Mouse (Mus musculus): ENCODE data around the gene Klf13. TPM values are rescaled to one million over a fixed set of nuclear protein-coding genes. Genes with fewer than 3 reads are reported as not detected.

Klf13 gene
- total RNA-seq, 2 experiments from 2014 or later, result 56.6 to 59.6 TPM

GRCm38 (mm10) chr7:63918771-63919768, 19.6 kb downstream of the Klf13 start:
- intact Hi-C loops (cut with DNase I), result no loop called here
- H3K27ac ChIP-seq, result peak overlapping the region; percentile 98

GRCm38 (mm10) chr7:63917693-63918092, 21.0 kb downstream of the Klf13 start:
- peak overlapping the region; percentile 98 for H3K27ac ChIP-seq

More at GRCm38 (mm10) chr7:63918771-63919768, 19.6 kb downstream of the Klf13 start:
- H3K4me3 ChIP-seq, result peak overlapping the region; percentile 17
- TF ChIP-seq CTCF (IDR thresholded peaks at IDR 0.05), result no peak
- DNase-seq, result peak; percentile 61

DNA sequence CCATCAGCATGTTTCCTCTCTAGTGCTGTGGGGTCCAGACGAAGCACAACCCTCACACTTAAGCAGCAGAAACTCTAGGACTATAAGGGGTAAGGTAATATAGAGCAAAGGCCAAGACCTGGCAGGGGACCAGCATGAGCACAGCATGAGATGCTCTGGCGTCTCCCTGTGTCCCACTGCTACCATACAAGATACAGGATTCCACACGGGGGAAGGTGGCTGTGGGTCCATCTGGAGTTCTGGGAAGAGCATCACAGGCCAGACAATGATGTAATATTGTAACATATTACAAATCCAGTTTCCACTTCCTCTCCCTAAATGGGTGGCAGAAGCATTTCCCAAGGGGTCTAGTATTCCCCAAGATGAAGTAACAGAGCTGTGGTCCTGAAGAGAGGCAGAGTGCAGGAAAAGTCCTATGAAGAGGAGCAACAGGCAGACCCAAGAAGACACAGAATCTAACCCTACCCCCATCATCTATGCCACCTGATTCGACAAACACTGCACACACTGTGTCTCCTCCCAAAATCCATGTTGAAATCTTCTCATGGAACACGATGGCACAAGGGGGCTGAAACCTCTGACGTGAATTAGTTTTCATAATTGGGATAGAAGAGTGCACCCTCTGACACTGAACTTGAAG, 22.3 kb downstream of the Klf13 start, which contains the start of gene E030018B13Rik:
Gene E030018B13Rik, plus strand, starts transcription at position 590 of the 640 bp plus-strand sequence.
- intact Hi-C loops (cut with DNase I), result no loop called here
- no peak within 1 kb of the TSS for H3K4me3 ChIP-seq
- DNase-seq, result peak; percentile 53
- TF ChIP-seq CTCF (IDR thresholded peaks at IDR 0.05), result no peak
- H3K27ac ChIP-seq, result peak within 1 kb of the TSS; percentile 98

More at GRCm38 (mm10) chr7:63917693-63918092, 21.0 kb downstream of the Klf13 start:
- no peak for TF ChIP-seq CTCF (IDR thresholded peaks at IDR 0.05)
- no peak overlapping the region for H3K4me3 ChIP-seq
- peak; percentile 80 for DNase-seq
- intact Hi-C loops (cut with DNase I), result no loop called here

- DNase-seq, result no peak
- peak overlapping the region; percentile 98 for H3K27ac ChIP-seq
- intact Hi-C loops (cut with DNase I), result no loop called here
- no peak overlapping the region; the same call in 1 of the 2 replicates for H3K4me3 ChIP-seq
- TF ChIP-seq CTCF (IDR thresholded peaks at IDR 0.05), result no peak
Observed at GRCm38 (mm10) chr7:63914891-63915290, 23.8 kb downstream of the Klf13 start.

DNA sequence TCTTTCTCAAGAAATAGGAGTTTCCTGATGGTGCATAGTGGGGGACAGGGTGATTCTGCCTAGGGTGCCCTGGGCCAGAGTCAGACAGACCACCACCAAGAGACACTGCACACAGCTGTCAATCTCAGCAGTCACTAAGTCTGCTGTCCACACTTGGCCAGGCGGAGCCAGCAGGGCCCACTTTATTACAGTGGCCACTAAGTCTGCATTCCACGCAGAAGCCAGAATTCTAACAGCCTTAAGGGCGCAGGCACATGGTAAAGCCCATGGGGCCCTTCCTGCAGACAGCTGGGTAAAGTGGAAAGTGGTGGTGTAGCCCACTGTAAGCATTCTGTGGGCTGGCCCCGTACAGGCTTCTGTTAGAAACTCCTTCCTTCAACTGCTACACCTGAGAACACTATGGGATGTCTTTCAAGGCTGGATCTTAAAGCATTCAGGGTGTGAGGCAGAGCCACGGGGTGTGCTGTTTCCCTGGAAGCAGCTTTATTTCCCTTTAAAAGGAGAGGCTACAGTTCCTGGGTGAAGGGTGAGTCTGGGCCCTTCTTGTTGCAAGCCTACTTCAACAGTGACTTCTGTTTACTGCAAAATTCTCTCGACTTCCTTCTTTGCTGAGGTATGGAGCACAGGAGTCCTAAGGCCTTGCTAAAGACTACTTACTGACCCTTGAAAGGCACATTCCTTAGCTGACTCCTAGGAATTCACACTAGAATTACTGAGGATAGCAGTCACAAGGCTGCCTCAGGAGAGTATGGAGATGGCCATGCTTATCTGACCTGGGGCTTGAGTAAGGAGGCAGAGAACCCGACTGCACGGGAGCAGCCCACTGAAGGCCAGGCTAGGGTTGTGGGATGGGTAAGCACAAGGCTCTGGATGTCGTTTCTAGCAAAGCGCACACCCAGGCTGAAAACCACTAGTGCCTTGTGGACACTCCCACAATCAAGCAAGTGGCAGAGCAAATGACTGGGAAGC, 24.7 kb downstream of the Klf13 start:
- intact Hi-C loops (cut with DNase I), result no loop called here
- TF ChIP-seq CTCF (IDR thresholded peaks at IDR 0.05), result no peak
- peak overlapping the region; percentile 98 for H3K27ac ChIP-seq
- H3K4me3 ChIP-seq, result peak overlapping the region; percentile 28
- no peak for DNase-seq

GRCm38 (mm10) chr7:63912924-63913723, 25.6 kb downstream of the Klf13 start:
- H3K27ac ChIP-seq, result peak overlapping the region; percentile 98
- intact Hi-C loops (cut with DNase I), result loop anchor here (1.0 kb wide), 2 partner anchors 11 to 24 kb away; no protein-coding TSS in a partner anchor

GRCm38 (mm10) chr7:63912234-63912810, 26.4 kb downstream of the Klf13 start:
- peak overlapping the region; percentile 98 for H3K27ac ChIP-seq
- intact Hi-C loops (cut with DNase I), result loop anchor here (1.0 kb wide), 2 partner anchors 12 to 25 kb away; no protein-coding TSS in a partner anchor
- DNase-seq, result peak; percentile 79
- TF ChIP-seq CTCF (IDR thresholded peaks at IDR 0.05), result no peak
- peak overlapping the region; percentile 58 for H3K4me3 ChIP-seq

More at GRCm38 (mm10) chr7:63912924-63913723, 25.6 kb downstream of the Klf13 start:
- TF ChIP-seq CTCF (IDR thresholded peaks at IDR 0.05), result peak; percentile 28
- DNase-seq, result no peak
- peak overlapping the region; percentile 58; the same call in 1 of the 2 replicates for H3K4me3 ChIP-seq

DNA sequence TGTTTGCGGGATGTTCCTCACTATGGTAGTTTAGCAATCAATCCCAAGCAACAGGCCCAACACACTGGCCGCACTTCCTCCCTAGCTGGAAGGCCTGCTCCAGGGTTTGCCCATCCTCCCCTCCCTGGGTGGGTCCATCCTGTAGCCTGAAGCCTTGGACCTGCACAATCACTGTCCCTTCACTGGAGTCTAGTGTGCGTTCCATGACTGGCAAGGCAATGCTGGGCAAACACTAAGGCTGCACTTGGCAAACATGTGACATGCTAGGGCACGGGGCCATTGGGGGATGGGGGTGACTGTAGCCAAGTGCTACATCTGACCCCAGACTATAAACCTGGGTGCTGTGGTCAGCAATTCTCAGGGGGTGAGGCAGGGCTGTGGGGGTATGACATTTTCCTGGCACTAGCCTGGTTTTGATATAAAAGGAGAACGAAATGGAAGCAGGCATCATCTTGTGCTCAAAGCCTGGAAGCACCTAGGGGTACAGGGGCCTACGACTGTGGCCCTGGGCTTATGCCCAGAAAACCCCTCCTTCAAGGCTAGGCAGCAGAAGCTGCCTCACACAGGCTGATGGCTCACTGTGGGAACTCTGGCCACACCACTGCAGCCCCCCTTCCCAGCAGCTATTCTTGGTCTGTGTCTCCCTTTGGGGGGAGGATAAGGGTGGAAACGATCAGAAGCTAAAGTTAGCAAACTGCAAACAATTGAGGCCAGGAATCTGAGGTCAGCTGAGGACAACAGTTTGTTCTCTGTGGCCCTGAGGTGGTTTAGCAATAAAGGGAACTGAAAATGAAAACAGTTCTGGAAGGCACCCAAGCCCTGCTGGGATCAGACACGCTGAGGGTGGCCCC, 27.1 kb downstream of the Klf13 start:
- no peak for TF ChIP-seq CTCF (IDR thresholded peaks at IDR 0.05)
- peak overlapping the region; percentile 58 for H3K4me3 ChIP-seq

DNA sequence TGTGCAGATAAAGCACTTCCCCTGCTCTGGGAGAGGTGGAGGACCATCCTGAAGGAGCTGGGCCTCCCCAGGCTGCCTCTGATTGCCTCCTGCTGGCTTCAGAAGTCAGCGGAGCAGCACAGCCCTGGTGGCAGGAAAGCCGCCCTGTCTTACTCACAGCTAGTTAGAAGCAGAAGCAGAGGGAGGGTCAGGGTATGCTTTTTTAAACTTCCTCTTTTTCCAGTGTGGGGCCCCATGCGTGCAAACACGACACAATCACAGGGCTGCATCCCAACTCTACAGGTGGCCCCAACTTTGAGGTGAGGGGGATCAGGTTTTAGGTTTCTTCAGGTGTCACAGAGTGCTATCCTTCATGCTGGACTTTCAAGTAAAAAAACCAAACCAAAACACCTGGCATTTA, 27.8 kb downstream of the Klf13 start:
- peak; percentile 70 for DNase-seq

More for the DNA sequence above, 27.1 kb downstream of the Klf13 start:
- intact Hi-C loops (cut with DNase I), result loop anchor here (1.0 kb wide), 3 partner anchors 13 to 26 kb away; no protein-coding TSS in a partner anchor
- peak; percentile 94 for DNase-seq
- H3K27ac ChIP-seq, result peak overlapping the region; percentile 98

More for the DNA sequence above, 27.8 kb downstream of the Klf13 start:
- intact Hi-C loops (cut with DNase I), result loop anchor here (1.0 kb wide), 1 partner anchor 14 kb away; no protein-coding TSS in a partner anchor
- peak overlapping the region; percentile 98 for H3K27ac ChIP-seq
- peak; percentile 35 for TF ChIP-seq CTCF (IDR thresholded peaks at IDR 0.05)
- peak overlapping the region; percentile 58 for H3K4me3 ChIP-seq

Measured in gastrocnemius, adult 2 months (tissue).